Mouse (Mus musculus): ENCODE measurements around the gene Zfp146. TPM values are rescaled to one million over a fixed set of nuclear protein-coding genes. Genes with fewer than 3 reads are reported as not detected.
A peak's percentile ranks its signal among the peaks of the same experiment; 100 is the strongest.

Zfp146 gene
- total and polyA plus RNA-seq, 3 experiments: 42.0 to 45.0 (median 43.1) TPM

GRCm38 (mm10) chr7:30195461-30195860 is 25.9 kb upstream of the Zfp146 start:
- no peak for DNase-seq (ENCODE audit: extremely low read depth)
- Histone ChIP-seq H3K9me3 (replicated peaks; ENCODE audit: low read length) (no peaks in the 10 kb centered on the region), H3K79me2 (replicated peaks; ENCODE audit: control insufficient read depth, extremely low read depth, insufficient read depth, poor library complexity, severe bottlenecking) (peaks cover 14% of the 10 kb centered on the region), H3K9ac (ENCODE audit: insufficient read depth, low read depth) (no peak overlapping the region), H3K27ac (ENCODE audit: insufficient read depth, low read depth) (no peak overlapping the region), H3K4me2 (ENCODE audit: insufficient read depth, low read depth, poor library complexity, severe bottlenecking) (0 out of 2 replicates have a peak overlapping the region, but pooled peaks have one; percentile 3), H3K27me3 (replicated peaks) (no peaks in the 10 kb centered on the region), H3K36me3 (replicated peaks in 1 of 2; ENCODE audit: control insufficient read depth in 1 of 2, insufficient read depth in 1 of 2, low read length in 1 of 2) (peaks cover 19 to 28% of the 10 kb centered on the region in 2 experiments), H3K4me3 (replicated peaks in 1 of 3; ENCODE audit: low read depth in 2 of 3, low read length in 2 of 3, poor library complexity in 1 of 3) (peak overlapping the region in 2 of 3 experiments; percentile 1 to 84), H3K4me1 (ENCODE audit: control insufficient read depth in 1 of 2, insufficient read depth in 2 of 2) (peaks cover 0 to 24% of the 10 kb centered on the region in 2 experiments; a peak in 2 of 4 replicates)
- in situ Hi-C loops (cut with MboI; ENCODE audit: low pct_ligation_motif_present, low pct_unique_long_range_greater_than_20kb, low sequenced_read_pairs): no loop called here
- dilution Hi-C loops (cut with MboI; ENCODE audit: extremely low pct_ligation_motif_present, extremely low pct_unique_long_range_greater_than_20kb, low sequenced_read_pairs): no loop called here
- TF ChIP-seq MAFK (IDR thresholded peaks at IDR 0.05; ENCODE audit: insufficient replicate concordance, low read length) (no peak), MAZ (IDR thresholded peaks at IDR 0.05; ENCODE audit: low read depth, low read length) (no peak), RAD21 (IDR thresholded peaks at IDR 0.05; ENCODE audit: low read depth, low read length) (no peak), EP300 (IDR thresholded peaks at IDR 0.05; ENCODE audit: low read length) (no peak), BHLHE40 (IDR thresholded peaks at IDR 0.05; ENCODE audit: low read depth, low read length) (no peak), UBTF (IDR thresholded peaks at IDR 0.05; ENCODE audit: low read depth, low read length) (no peak), MXI1 (IDR thresholded peaks at IDR 0.05; ENCODE audit: low read depth, low read length) (no peak), NELFE (IDR thresholded peaks at IDR 0.05; ENCODE audit: low read depth, low read length) (no peak)

- H3K27ac ChIP-seq (ENCODE audit: insufficient read depth, low read depth): peak overlapping the region; percentile 86; the same call in 1 of the 2 replicates
- dilution Hi-C loops (cut with MboI; ENCODE audit: extremely low pct_ligation_motif_present, extremely low pct_unique_long_range_greater_than_20kb, low sequenced_read_pairs) (no loop called here), in situ Hi-C loops (cut with MboI; ENCODE audit: low pct_ligation_motif_present, low pct_unique_long_range_greater_than_20kb, low sequenced_read_pairs) (no loop called here)
- peaks cover 0 to 24% of the 10 kb centered on the region in 2 experiments; a peak in 2 of 4 replicates for H3K4me1 ChIP-seq (ENCODE audit: control insufficient read depth in 1 of 2, insufficient read depth in 2 of 2)
- H3K4me2 ChIP-seq (ENCODE audit: insufficient read depth, low read depth, poor library complexity, severe bottlenecking): 0 out of 2 replicates have a peak overlapping the region, but pooled peaks have one; percentile 9
- DNase-seq (ENCODE audit: extremely low read depth): peak; percentile 96
- TF ChIP-seq USF2 (conservative IDR thresholded peaks at IDR 0.05; ENCODE audit: low read depth, low read length) (no peak), MAZ (IDR thresholded peaks at IDR 0.05; ENCODE audit: low read depth, low read length) (peak; percentile 87), USF1 (IDR thresholded peaks at IDR 0.05; ENCODE audit: low read depth, low read length) (no peak), JUN (IDR thresholded peaks at IDR 0.05; ENCODE audit: insufficient read depth, low read depth, low read length) (no peak), MAX (IDR thresholded peaks at IDR 0.05; ENCODE audit: low read length) (peak; percentile 55; the same call in 1 of the 2 replicates), NELFE (IDR thresholded peaks at IDR 0.05; ENCODE audit: low read depth, low read length) (peak; percentile 53; the same call in 1 of the 2 replicates), MXI1 (IDR thresholded peaks at IDR 0.05; ENCODE audit: low read depth, low read length) (0 out of 2 replicates have a peak, but pooled peaks have one; percentile 30), MEF2A (IDR thresholded peaks at IDR 0.05; ENCODE audit: borderline replicate concordance, low read depth, low read length) (peak; percentile 74; the same call in 1 of the 2 replicates), CHD1 (IDR thresholded peaks at IDR 0.05; ENCODE audit: low read depth, low read length) (no peak), TCF12 (IDR thresholded peaks at IDR 0.05; ENCODE audit: low read depth, low read length) (peak; percentile 70), PAX5 (IDR thresholded peaks at IDR 0.05; ENCODE audit: low read length) (no peak), SIN3A (IDR thresholded peaks at IDR 0.05; ENCODE audit: low read length) (peak; percentile 88), ZNF384 (IDR thresholded peaks at IDR 0.05; ENCODE audit: low read depth, low read length) (peak; percentile 77), UBTF (IDR thresholded peaks at IDR 0.05; ENCODE audit: low read depth, low read length) (no peak), ELF1 (IDR thresholded peaks at IDR 0.05; ENCODE audit: low read depth, low read length) (peak; percentile 62; the same call in 1 of the 2 replicates), TBP (conservative IDR thresholded peaks at IDR 0.05; ENCODE audit: low read depth, low read length) (no peak), BHLHE40 (IDR thresholded peaks at IDR 0.05; ENCODE audit: low read depth, low read length) (no peak), HCFC1 (IDR thresholded peaks at IDR 0.05; ENCODE audit: low read depth, low read length) (peak; percentile 73), NRF1 (IDR thresholded peaks at IDR 0.05; ENCODE audit: low read depth, low read length) (peak; percentile 95), POLR2A (IDR thresholded peaks at IDR 0.05; ENCODE audit: low read depth, low read length) (peak; percentile 75), KAT2A (IDR thresholded peaks at IDR 0.05; ENCODE audit: insufficient replicate concordance, low read length) (0 out of 2 replicates have a peak, but pooled peaks have one; percentile 22)
- H3K79me2 ChIP-seq (replicated peaks; ENCODE audit: control insufficient read depth, extremely low read depth, insufficient read depth, poor library complexity, severe bottlenecking): peaks cover 14% of the 10 kb centered on the region
- peak overlapping the region; percentile 76 to 92 (median 84) for H3K4me3 ChIP-seq (replicated peaks in 1 of 3; ENCODE audit: low read depth in 2 of 3, low read length in 2 of 3, poor library complexity in 1 of 3)
- H3K27me3 ChIP-seq (replicated peaks): no peaks in the 10 kb centered on the region
- peak overlapping the region; percentile 95 for H3K9ac ChIP-seq (ENCODE audit: insufficient read depth, low read depth)
- H3K36me3 ChIP-seq (replicated peaks in 1 of 2; ENCODE audit: control insufficient read depth in 1 of 2, insufficient read depth in 1 of 2, low read length in 1 of 2): peaks cover 23 to 34% of the 10 kb centered on the region in 2 experiments
- H3K9me3 ChIP-seq (replicated peaks; ENCODE audit: low read length): no peaks in the 10 kb centered on the region
These were observed 25.3 kb upstream of the Zfp146 start for GRCm38 (mm10) chr7:30194884-30195283.

Measured in CH12.LX (cell line).